9 mouse cellular contexts compared by ENCODE assay signal in genomic region chrX:37074262-37074892, GRCm38 (mm10). TPM values are rescaled to one million over a fixed set of nuclear protein-coding genes. Genes with fewer than 3 reads are reported as not detected.
A peak's percentile ranks its signal among the peaks of the same experiment; 100 is the strongest.
DNase-seq lines count a peak whose midpoint lies in the region; ATAC-seq and TF ChIP-seq lines count a peak whose summit lies in the region.
"Had no signal": no experiment of that assay in that cellular context is flagged by ENCODE, and none has a peak within 500 bp of the region (broad histone marks: within the 10 kb centered on the region; RNA-seq: fewer than 3 reads in every experiment).

No protein-coding gene starts in this region.

- H3K27me3 ChIP-seq in forebrain, embryonic 15.5 days = no peaks in the 10 kb centered on the region
- H3K27me3 ChIP-seq in kidney, postnatal 0 days (ENCODE audit: insufficient read depth, low read length) = no peaks in the 10 kb centered on the region

- no peaks in the 10 kb centered on the region for H3K9me3 ChIP-seq in forebrain, embryonic 15.5 days
- no peaks in the 10 kb centered on the region for H3K9me3 ChIP-seq in kidney, postnatal 0 days (replicated peaks; ENCODE audit: low read length)

- no peak overlapping the region for H3K4me3 ChIP-seq in forebrain, embryonic 15.5 days
- no peak overlapping the region for H3K4me3 ChIP-seq in kidney, postnatal 0 days (replicated peaks; ENCODE audit: low read depth, low read length)
- H3K4me3 ChIP-seq: myocyte had no signal

- H3K27ac ChIP-seq in forebrain, embryonic 15.5 days (replicated peaks) = no peak overlapping the region
- no peak overlapping the region for H3K27ac ChIP-seq in kidney, postnatal 0 days

- peak; percentile 60 for DNase-seq in A20 (ENCODE audit: low read depth, low spot score)
- peak; percentile 57 for DNase-seq in ES-CJ7 (ENCODE audit: low read depth, low spot score)
- DNase-seq in cerebellum, adult 11 months = peak; percentile 46
- DNase-seq in kidney, postnatal 0 days (ENCODE audit: low spot score) = peak; percentile 54
- DNase-seq in lung, adult 18-20 months = peak; percentile 21 to 33
- peak; percentile 49 for DNase-seq in ovary, postnatal 14 days (ENCODE audit: low spot score)
- peak; percentile 53 to 57 for DNase-seq in thymus, postnatal 36 days

- H3K9ac ChIP-seq in forebrain, embryonic 15.5 days (replicated peaks) = no peak overlapping the region
- H3K9ac ChIP-seq in kidney, postnatal 0 days (ENCODE audit: low read depth, low read length) = no peak overlapping the region

- ATAC-seq in forebrain, embryonic 15.5 days (replicated peaks) = peak; percentile 35; the same call in 1 of the 2 replicates
- ATAC-seq in kidney, postnatal 0 days (replicated peaks; ENCODE audit: low FRiP score, low read depth) = no peak

- H3K4me2 ChIP-seq in forebrain, embryonic 15.5 days (replicated peaks) = no peak overlapping the region
- H3K4me2 ChIP-seq in kidney, postnatal 0 days (ENCODE audit: low read length) = no peak overlapping the region

- no peaks in the 10 kb centered on the region for H3K36me3 ChIP-seq in forebrain, embryonic 15.5 days
- H3K36me3 ChIP-seq in kidney, postnatal 0 days (ENCODE audit: insufficient read depth, low read length) = no peaks in the 10 kb centered on the region

- H3K4me1 ChIP-seq in forebrain, embryonic 15.5 days = no peaks in the 10 kb centered on the region
- no peaks in the 10 kb centered on the region for H3K4me1 ChIP-seq in kidney, postnatal 0 days (replicated peaks; ENCODE audit: insufficient read depth, low read length)

- TF ChIP-seq CTCF in kidney, postnatal 0 days (IDR thresholded peaks at IDR 0.05; ENCODE audit: low read depth) = peak; percentile 85

- 37% methylated on average over 9 of the region's 9 CpGs for WGBS in forebrain, embryonic 15.5 days
- WGBS in kidney, postnatal 0 days = 39% methylated on average over 9 of the region's 9 CpGs

RNA-seq across cellular contexts. Expression of gene Rpl39, which starts 10.8 kb away (rescaled TPM):
- 336 and 348 TPM in 2 replicates for polyA plus RNA-seq in forebrain, embryonic 15.5 days (2015; fragmentation: Nextera tagmentation; extraction: Ambion mirVana)
- 703 and 903 TPM in 2 replicates for polyA plus RNA-seq in kidney, postnatal 0 days (2015; fragmentation: Nextera tagmentation; extraction: Ambion mirVana)

RNA-seq across cellular contexts. Expression of gene Sowahd, which starts 25.7 kb away (rescaled TPM):
- not detected in 2 replicates for polyA plus RNA-seq in forebrain, embryonic 15.5 days (2015; fragmentation: Nextera tagmentation; extraction: Ambion mirVana)
- 0.11 TPM in 1 of 2 replicates, not detected in the other for polyA plus RNA-seq in kidney, postnatal 0 days (2015; fragmentation: Nextera tagmentation; extraction: Ambion mirVana)
- polyA plus RNA-seq: myocyte had no signal

RNA-seq across cellular contexts. Expression of gene Upf3b, which starts 35.7 kb away (rescaled TPM):
- 27.2 and 30.3 TPM in 2 replicates for polyA plus RNA-seq in forebrain, embryonic 15.5 days (2015; fragmentation: Nextera tagmentation; extraction: Ambion mirVana)
- 17.2 TPM in 2 replicates for polyA plus RNA-seq in kidney, postnatal 0 days (2015; fragmentation: Nextera tagmentation; extraction: Ambion mirVana)

RNA-seq across cellular contexts. Expression of gene Nkap, which starts 52.2 kb away (rescaled TPM):
- 19.1 and 20.3 TPM in 2 replicates for polyA plus RNA-seq in forebrain, embryonic 15.5 days (2015; fragmentation: Nextera tagmentation; extraction: Ambion mirVana)
- 12.1 and 12.8 TPM in 2 replicates for polyA plus RNA-seq in kidney, postnatal 0 days (2015; fragmentation: Nextera tagmentation; extraction: Ambion mirVana)
